Mouse (Mus musculus): ENCODE measurements around the gene Ncapd3.

DNA sequence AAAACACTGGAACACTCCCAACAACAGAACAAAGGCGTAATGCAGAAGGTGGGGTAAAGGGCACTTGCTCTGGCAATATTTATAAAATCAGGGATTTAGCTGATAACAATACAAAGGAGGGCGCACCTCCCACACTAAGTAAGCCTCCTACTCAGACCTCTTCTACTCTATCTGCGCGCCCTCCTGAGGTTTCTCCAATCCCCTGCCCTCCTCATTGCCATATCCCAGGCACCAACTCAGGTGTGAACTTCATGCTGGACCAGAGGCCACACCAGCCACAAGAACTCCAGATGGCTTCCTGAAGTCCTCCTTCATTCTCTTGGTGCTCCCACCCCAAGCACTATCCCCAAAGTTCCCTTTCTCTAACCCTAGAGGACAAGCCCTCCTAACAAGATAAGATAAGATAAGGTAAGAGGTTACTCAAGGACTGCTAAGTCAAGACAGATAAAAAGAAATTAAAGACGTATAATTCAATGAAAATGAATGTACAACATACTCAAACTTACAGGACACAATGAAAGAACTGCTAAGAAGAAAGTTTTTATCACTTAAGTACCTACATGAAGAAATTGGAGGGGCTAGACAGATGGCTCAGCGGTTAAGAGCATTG is 44.2 kb upstream of the Ncapd3 start:
- TF ChIP-seq POLR2A (IDR thresholded peaks at IDR 0.05; ENCODE audit: low read depth, low read length) (no peak), CTCF (conservative IDR thresholded peaks at IDR 0.05; ENCODE audit: insufficient read depth, insufficient read length, low read depth, low read length) (no peak)
